Mouse (Mus musculus) CH12.LX (cell line): ENCODE measurements at regions not wholly inside any gene's neighbourhood (a gene's known extent, or its start where the extent isn't known, plus 50 kb on each side); places are given as distances from the start of the nearest gene placed in this dataset.

Experiments
- DNase-seq: peaks from one replicate; pipeline ENCODE4 v3.0.0-alpha.2; 2013; ENCODE audit errors: extremely low read depth
- H3K27ac ChIP-seq: 2 replicates; pipeline ENCODE4 v1.5.1; 2012; ENCODE audit warnings: low read depth, mild to moderate bottlenecking, control low read depth, moderate library complexity; ENCODE audit not compliant: insufficient read depth
- H3K27me3 ChIP-seq: replicated peaks from 2 replicates; pipeline ENCODE3; 2012; ENCODE audit warnings: inconsistent platforms
- H3K36me3 ChIP-seq, 2 experiments: replicated peaks in 1 of 2; 2 replicates each; pipeline versions ENCODE3 to v1.6.1; 2012; ENCODE audit warnings: inconsistent platforms in 1 of 2, low read length in 1 of 2, mild to moderate bottlenecking in 1 of 2, mixed read lengths in 1 of 2, moderate library complexity in 1 of 2; ENCODE audit not compliant: control insufficient read depth in 1 of 2, insufficient read depth in 1 of 2
- H3K4me1 ChIP-seq, 2 experiments: 2 replicates each; pipeline ENCODE4 v1.6.1; 2012; ENCODE audit warnings: inconsistent platforms in 1 of 2, moderate library complexity in 1 of 2; ENCODE audit not compliant: insufficient read depth in 2 of 2, control insufficient read depth in 1 of 2
- H3K4me2 ChIP-seq: 2 replicates; pipeline ENCODE4 v1.6.1; 2012; ENCODE audit warnings: low read depth, mild to moderate bottlenecking, control low read depth; ENCODE audit not compliant: poor library complexity, insufficient read depth, severe bottlenecking
- H3K4me3 ChIP-seq, 3 experiments: fragments of 150-350 bp in 1 of 3; sonication (generic) in 1 of 3; replicated peaks in 1 of 3; 2 replicates each; pipeline versions ENCODE3 to v1.5.1; 2011 to 2012; ENCODE audit warnings: low read depth in 2 of 3, low read length in 2 of 3, mild to moderate bottlenecking in 2 of 3, moderate library complexity in 2 of 3, control low read depth in 1 of 3, improper control_type of control experiment in 1 of 3, inconsistent platforms in 1 of 3, mixed read lengths in 1 of 3; ENCODE audit not compliant: poor library complexity in 1 of 3
- H3K79me2 ChIP-seq: replicated peaks from 2 replicates; pipeline ENCODE4 v1.6.1; 2012; ENCODE audit warnings: mild to moderate bottlenecking, moderate library complexity; ENCODE audit not compliant: control insufficient read depth, poor library complexity, insufficient read depth, severe bottlenecking; ENCODE audit errors: extremely low read depth
- H3K9ac ChIP-seq: 2 replicates; pipeline ENCODE4 v1.6.1; 2012; ENCODE audit warnings: low read depth, mild to moderate bottlenecking, control low read depth, moderate library complexity; ENCODE audit not compliant: insufficient read depth
- H3K9me3 ChIP-seq: replicated peaks from 2 replicates; pipeline ENCODE3; 2012; ENCODE audit warnings: low read length, inconsistent platforms, mixed read lengths
- BHLHE40 ChIP-seq: IDR thresholded peaks from 2 replicates; pipeline ENCODE4 v1.6.1; 2011; ENCODE audit warnings: mild to moderate bottlenecking, low read depth, low read length, improper control_type of control experiment
- CHD1 ChIP-seq: IDR thresholded peaks from 2 replicates; pipeline ENCODE4 v1.6.1; 2012; ENCODE audit warnings: low read depth, low read length, improper control_type of control experiment, inconsistent platforms
- ETS1 ChIP-seq: conservative IDR thresholded peaks from 2 replicates; pipeline ENCODE4 v1.6.1; 2012; ENCODE audit warnings: low read depth, mild to moderate bottlenecking, inconsistent platforms, low read length, improper control_type of control experiment, moderate library complexity
- GABPA ChIP-seq: IDR thresholded peaks from 2 replicates; pipeline ENCODE4 v1.6.1; 2012; ENCODE audit warnings: low read depth, low read length, improper control_type of control experiment, inconsistent platforms; ENCODE audit not compliant: insufficient replicate concordance
- HCFC1 ChIP-seq: IDR thresholded peaks from 2 replicates; pipeline ENCODE4 v1.6.1; 2012; ENCODE audit warnings: low read depth, mild to moderate bottlenecking, inconsistent platforms, low read length, improper control_type of control experiment
- JUN ChIP-seq: IDR thresholded peaks from 2 replicates; pipeline ENCODE4 v1.6.1; 2011; ENCODE audit warnings: low read depth, mild to moderate bottlenecking, low read length, improper control_type of control experiment, moderate library complexity; ENCODE audit not compliant: insufficient read depth
- KAT2A ChIP-seq: IDR thresholded peaks from 2 replicates; pipeline ENCODE4 v1.6.1; 2012; ENCODE audit warnings: low read length, improper control_type of control experiment, inconsistent platforms; ENCODE audit not compliant: insufficient replicate concordance
- MAFK ChIP-seq: IDR thresholded peaks from 2 replicates; pipeline ENCODE4 v1.6.1; 2011; ENCODE audit warnings: low read length, improper control_type of control experiment; ENCODE audit not compliant: insufficient replicate concordance
- MAX ChIP-seq: IDR thresholded peaks from 2 replicates; pipeline ENCODE4 v1.6.1; 2011; ENCODE audit warnings: low read length, improper control_type of control experiment
- MAZ ChIP-seq: IDR thresholded peaks from 2 replicates; pipeline ENCODE4 v1.6.1; 2012; ENCODE audit warnings: low read depth, mild to moderate bottlenecking, inconsistent platforms, low read length, improper control_type of control experiment, moderate library complexity
- MEF2A ChIP-seq: IDR thresholded peaks from 2 replicates; pipeline ENCODE4 v1.6.1; 2014; ENCODE audit warnings: low read depth, mild to moderate bottlenecking, inconsistent platforms, low read length, improper control_type of control experiment, borderline replicate concordance
- MYC ChIP-seq: IDR thresholded peaks from 2 replicates; pipeline ENCODE4 v1.6.1; 2011; ENCODE audit warnings: low read depth, mild to moderate bottlenecking, improper control_type of control experiment, low read length
- NELFE ChIP-seq: IDR thresholded peaks from 2 replicates; pipeline ENCODE4 v1.6.1; 2011; ENCODE audit warnings: low read depth, low read length, improper control_type of control experiment
- NRF1 ChIP-seq: IDR thresholded peaks from 2 replicates; pipeline ENCODE4 v1.6.1; 2014; ENCODE audit warnings: low read depth, mild to moderate bottlenecking, inconsistent platforms, low read length, improper control_type of control experiment, moderate library complexity
- POLR2AphosphoS2 ChIP-seq: IDR thresholded peaks from 2 replicates; pipeline ENCODE4 v1.6.1; 2011; ENCODE audit warnings: low read depth, low read length, improper control_type of control experiment
- RAD21 ChIP-seq: IDR thresholded peaks from 2 replicates; pipeline ENCODE4 v1.6.1; 2011; ENCODE audit warnings: low read depth, mild to moderate bottlenecking, low read length, improper control_type of control experiment, moderate library complexity
- RCOR1 ChIP-seq: conservative IDR thresholded peaks from 2 replicates; pipeline ENCODE4 v1.6.1; 2012; ENCODE audit warnings: low read depth, mild to moderate bottlenecking, inconsistent platforms, low read length, improper control_type of control experiment
- SIN3A ChIP-seq: IDR thresholded peaks from 2 replicates; pipeline ENCODE4 v1.6.1; 2012; ENCODE audit warnings: low read length, improper control_type of control experiment, inconsistent platforms
- SMC3 ChIP-seq: IDR thresholded peaks from 2 replicates; pipeline ENCODE4 v1.6.1; 2011; ENCODE audit warnings: low read depth, low read length, improper control_type of control experiment
- TBP ChIP-seq: conservative IDR thresholded peaks from 2 replicates; pipeline ENCODE4 v1.6.1; 2011; ENCODE audit warnings: low read depth, low read length, improper control_type of control experiment
- UBTF ChIP-seq: IDR thresholded peaks from 2 replicates; pipeline ENCODE4 v1.6.1; 2012; ENCODE audit warnings: low read depth, mild to moderate bottlenecking, inconsistent platforms, low read length, improper control_type of control experiment, moderate library complexity
- USF2 ChIP-seq: conservative IDR thresholded peaks from 2 replicates; pipeline ENCODE4 v1.6.1; 2011; ENCODE audit warnings: low read depth, low read length, improper control_type of control experiment
- ZKSCAN1 ChIP-seq: IDR thresholded peaks from 2 replicates; pipeline ENCODE4 v1.6.1; 2012; ENCODE audit warnings: low read depth, inconsistent platforms, low read length, improper control_type of control experiment, borderline replicate concordance
- dilution Hi-C: fragments of 300-500 bp; cut with MboI; formaldehyde crosslinking; loops from 2 replicates; pipeline ENCODE4 v1.14.3; 2020; ENCODE audit warnings: low sequenced_read_pairs; ENCODE audit not compliant: extremely low pct_unique_long_range_greater_than_20kb, extremely low pct_ligation_motif_present
- in situ Hi-C: fragments of 300-500 bp; cut with MboI; formaldehyde crosslinking; loops from 3 replicates; pipeline ENCODE4 v1.14.3; 2019; ENCODE audit warnings: low sequenced_read_pairs, low pct_ligation_motif_present, low pct_unique_long_range_greater_than_20kb, mixed read lengths

GRCm38 (mm10) chr14:25074891-25075290 is 384.1 kb upstream of the Zmiz1 start:
- Histone ChIP-seq H3K27me3 (peaks cover under 1% of the 10 kb centered on the region), H3K36me3 (no peaks in the 10 kb centered on the region)
- TF ChIP-seq NELFE (no peak), NRF1 (no peak), USF2 (no peak), TBP (no peak), GABPA (no peak), RCOR1 (no peak), RAD21 (no peak), ZKSCAN1 (no peak), KAT2A (no peak), JUN (no peak), HCFC1 (no peak), MAFK (no peak), CHD1 (no peak), UBTF (no peak), SMC3 (no peak), MYC (no peak)
- TF ChIP-seq, all 38 proteins: peak for 0
- H3K9ac ChIP-seq = no peak overlapping the region
- peaks cover 4 to 19% of the 10 kb centered on the region in 2 experiments; a peak in 3 of 4 replicates for H3K4me1 ChIP-seq
- H3K79me2 ChIP-seq = no peaks in the 10 kb centered on the region
- dilution Hi-C loops (no loop called here), in situ Hi-C loops (no loop called here)
- no peaks in the 10 kb centered on the region for H3K9me3 ChIP-seq
- DNase-seq = no peak
- H3K27ac ChIP-seq = no peak overlapping the region
- H3K4me3 ChIP-seq = no peak overlapping the region
- H3K4me2 ChIP-seq = no peak overlapping the region

GRCm38 (mm10) chr14:25080431-25080830 is 378.6 kb upstream of the Zmiz1 start:
- H3K9ac ChIP-seq = no peak overlapping the region
- no peak overlapping the region for H3K27ac ChIP-seq
- no peak overlapping the region for H3K4me2 ChIP-seq
- dilution Hi-C loops = no loop called here
- peaks cover 2 to 10% of the 10 kb centered on the region in 2 experiments; a peak in 1 of 4 replicates for H3K4me1 ChIP-seq
- in situ Hi-C loops = no loop called here
- no peak for DNase-seq
- TF ChIP-seq BHLHE40 (no peak), NRF1 (no peak), MYC (no peak), TBP (no peak), POLR2AphosphoS2 (no peak), ETS1 (no peak), MAZ (no peak), MAX (no peak), MEF2A (no peak), JUN (no peak), ZKSCAN1 (no peak), SIN3A (no peak)
- TF ChIP-seq, all 38 proteins: peak for 0
- H3K36me3 ChIP-seq = no peaks in the 10 kb centered on the region
- no peaks in the 10 kb centered on the region for H3K79me2 ChIP-seq
- H3K27me3 ChIP-seq = no peaks in the 10 kb centered on the region
- H3K4me3 ChIP-seq = no peak overlapping the region
- H3K9me3 ChIP-seq = no peaks in the 10 kb centered on the region
